15 mouse cellular contexts compared by ENCODE assay signal in the genomic region with DNA sequence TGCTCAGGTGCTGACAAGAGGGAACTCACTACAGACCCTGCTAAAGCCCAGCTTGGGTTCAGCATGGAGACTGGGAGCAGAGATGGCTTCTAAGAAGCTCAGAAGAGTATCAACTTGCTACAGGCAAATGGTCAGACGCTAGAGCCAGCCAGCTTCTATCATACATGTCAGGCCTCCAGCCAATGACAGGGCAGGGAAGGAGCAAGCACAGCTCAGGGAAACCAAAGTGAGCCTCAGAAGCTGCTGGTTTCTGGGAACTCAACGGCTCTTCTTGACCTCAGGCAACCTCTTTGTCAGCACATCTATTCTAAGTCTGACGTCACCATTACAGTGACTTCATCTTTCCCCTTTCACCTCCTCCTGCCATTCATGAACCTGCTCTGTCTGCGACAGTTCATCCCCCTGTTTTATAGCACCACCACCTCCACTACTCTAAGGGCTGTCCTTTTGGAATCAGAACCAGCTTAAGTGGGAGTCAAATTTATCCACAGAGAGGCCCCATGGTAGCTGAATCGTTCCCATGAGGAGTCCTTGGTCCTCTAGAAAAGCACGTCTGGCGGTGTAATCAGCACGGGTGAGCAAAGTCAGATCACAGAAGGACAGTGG.
DNase-seq lines count a peak whose midpoint lies in the region; ATAC-seq and TF ChIP-seq lines count a peak whose summit lies in the region.
"Had no signal": no experiment of that assay in that cellular context is flagged by ENCODE, and none has a peak within 500 bp of the region (broad histone marks: within the 10 kb centered on the region; RNA-seq: fewer than 3 reads in every experiment).

No protein-coding gene starts in this region.

- H3K9ac ChIP-seq in CH12.LX (ENCODE audit: insufficient read depth, low read depth) = no peak overlapping the region
- no peak overlapping the region for H3K9ac ChIP-seq in heart, embryonic 16.5 days (ENCODE audit: low read length)
- H3K9ac ChIP-seq: embryonic facial prominence, embryonic 13.5 days; stomach, embryonic 15.5 days had no signal

- intact Hi-C loops in heart, postnatal 25 days (cut with DNase I) = no loop called here
- intact Hi-C loops in left cerebral cortex, postnatal 25 days (cut with DNase I) = no loop called here

- no peak overlapping the region for H3K4me3 ChIP-seq in CH12.LX (replicated peaks in 1 of 3; ENCODE audit: low read depth in 2 of 3, low read length in 2 of 3, poor library complexity in 1 of 3)
- H3K4me3 ChIP-seq in heart, embryonic 16.5 days (ENCODE audit: low read length) = no peak overlapping the region
- H3K4me3 ChIP-seq: embryonic facial prominence, embryonic 13.5 days; stomach, embryonic 15.5 days had no signal

- H3K27ac ChIP-seq in CH12.LX (ENCODE audit: insufficient read depth, low read depth) = no peak overlapping the region
- peak overlapping the region; percentile 35; the same call in 1 of the 2 replicates for H3K27ac ChIP-seq in heart, embryonic 16.5 days (ENCODE audit: low read length)
- H3K27ac ChIP-seq: embryonic facial prominence, embryonic 13.5 days; stomach, embryonic 15.5 days had no signal

- peak overlapping the region; percentile 17; the same call in 1 of the 2 replicates for H3K4me2 ChIP-seq in CH12.LX (ENCODE audit: insufficient read depth, low read depth, poor library complexity, severe bottlenecking)
- no peak overlapping the region for H3K4me2 ChIP-seq in heart, embryonic 16.5 days (ENCODE audit: low read depth, low read length)
- H3K4me2 ChIP-seq: embryonic facial prominence, embryonic 13.5 days; stomach, embryonic 15.5 days had no signal

- ATAC-seq in heart, embryonic 16.5 days (replicated peaks; ENCODE audit: extremely low read depth, insufficient read depth, low FRiP score) = peak; percentile 52
- no peak for ATAC-seq in frontal cortex, adult (ENCODE audit: low TSS enrichment)

- dilution Hi-C loops in CH12.LX (cut with MboI; ENCODE audit: extremely low pct_ligation_motif_present, extremely low pct_unique_long_range_greater_than_20kb, low sequenced_read_pairs) = no loop called here

- H3K9me3 ChIP-seq in CH12.LX (replicated peaks; ENCODE audit: low read length) = peaks cover 9% of the 10 kb centered on the region
- peaks cover 11% of the 10 kb centered on the region for H3K9me3 ChIP-seq in heart, embryonic 16.5 days (replicated peaks; ENCODE audit: control insufficient read depth, low read length)
- H3K9me3 ChIP-seq: embryonic facial prominence, embryonic 13.5 days; stomach, embryonic 15.5 days had no signal

- H3K79me2 ChIP-seq in CH12.LX (replicated peaks; ENCODE audit: control insufficient read depth, extremely low read depth, insufficient read depth, poor library complexity, severe bottlenecking) = no peaks in the 10 kb centered on the region

- peak; percentile 30 to 48 for DNase-seq in heart, adult 18-20 months
- no peak for DNase-seq in heart, postnatal 25 days (ENCODE audit: low spot score)
- no peak for DNase-seq in CH12.LX (ENCODE audit: extremely low read depth)
- DNase-seq in brain, adult 2 months (ENCODE audit: low read depth, low spot score) = peak; percentile 13
- DNase-seq in left cerebral cortex, postnatal 25 days (ENCODE audit: low spot score in 2 of 2) = no peak
- DNase-seq in adrenal gland, postnatal 14 days = no peak
- DNase-seq: cerebellum, postnatal 36 days; gastrocnemius, postnatal 25 days; kidney, adult 2 months; liver; lung, adult 18-20 months had no signal

- no peak for TF ChIP-seq EP300 in CH12.LX (IDR thresholded peaks at IDR 0.05; ENCODE audit: low read length)

- in situ Hi-C loops in CH12.LX (cut with MboI; ENCODE audit: low pct_ligation_motif_present, low pct_unique_long_range_greater_than_20kb, low sequenced_read_pairs) = no loop called here

- no peak for TF ChIP-seq CTCF in CH12.LX (conservative IDR thresholded peaks at IDR 0.05 in 1 of 2, IDR thresholded peaks at IDR 0.05 in 1 of 2; ENCODE audit: low read depth in 2 of 2, low read length in 2 of 2)

- H3K36me3 ChIP-seq in CH12.LX (replicated peaks in 1 of 2; ENCODE audit: control insufficient read depth in 1 of 2, insufficient read depth in 1 of 2, low read length in 1 of 2) = no peaks in the 10 kb centered on the region
- no peaks in the 10 kb centered on the region for H3K36me3 ChIP-seq in heart, embryonic 16.5 days (ENCODE audit: control insufficient read depth, insufficient read depth)
- H3K36me3 ChIP-seq: embryonic facial prominence, embryonic 13.5 days; stomach, embryonic 15.5 days had no signal

- TF ChIP-seq POLR2A in CH12.LX (IDR thresholded peaks at IDR 0.05; ENCODE audit: low read depth, low read length) = no peak

- H3K4me1 ChIP-seq in CH12.LX (ENCODE audit: control insufficient read depth in 1 of 2, insufficient read depth in 2 of 2) = no peaks in the 10 kb centered on the region
- H3K4me1 ChIP-seq in heart, embryonic 16.5 days (ENCODE audit: control insufficient read depth, insufficient read depth, low read length) = peaks cover 23% of the 10 kb centered on the region
- H3K4me1 ChIP-seq: embryonic facial prominence, embryonic 13.5 days; stomach, embryonic 15.5 days had no signal

- WGBS in heart, embryonic 16.5 days = 25% methylated on average over 8 of the region's 8 CpGs

- no peak for TF ChIP-seq RAD21 in CH12.LX (IDR thresholded peaks at IDR 0.05; ENCODE audit: low read depth, low read length)

- no peaks in the 10 kb centered on the region for H3K27me3 ChIP-seq in CH12.LX (replicated peaks)
- H3K27me3 ChIP-seq in heart, embryonic 16.5 days (ENCODE audit: control insufficient read depth, insufficient read depth, low read length) = no peaks in the 10 kb centered on the region
- H3K27me3 ChIP-seq: embryonic facial prominence, embryonic 13.5 days; stomach, embryonic 15.5 days had no signal

TF ChIP-seq in CH12.LX, 34 proteins besides CTCF, POLR2A, EP300 and RAD21:
- TF ChIP-seq ZNF384 (IDR thresholded peaks at IDR 0.05; ENCODE audit: low read depth, low read length) (no peak), TCF12 (IDR thresholded peaks at IDR 0.05; ENCODE audit: low read depth, low read length) (no peak), JUN (IDR thresholded peaks at IDR 0.05; ENCODE audit: insufficient read depth, low read depth, low read length) (no peak), MYC (IDR thresholded peaks at IDR 0.05; ENCODE audit: low read depth, low read length) (no peak), MAFK (IDR thresholded peaks at IDR 0.05; ENCODE audit: insufficient replicate concordance, low read length) (no peak), MEF2A (IDR thresholded peaks at IDR 0.05; ENCODE audit: borderline replicate concordance, low read depth, low read length) (no peak), ZKSCAN1 (IDR thresholded peaks at IDR 0.05; ENCODE audit: borderline replicate concordance, low read depth, low read length) (no peak), ZMIZ1 (IDR thresholded peaks at IDR 0.05; ENCODE audit: low read depth, low read length) (no peak), RCOR1 (conservative IDR thresholded peaks at IDR 0.05; ENCODE audit: low read depth, low read length) (no peak), USF2 (conservative IDR thresholded peaks at IDR 0.05; ENCODE audit: low read depth, low read length) (no peak), NELFE (IDR thresholded peaks at IDR 0.05; ENCODE audit: low read depth, low read length) (no peak), TBP (conservative IDR thresholded peaks at IDR 0.05; ENCODE audit: low read depth, low read length) (no peak), ZC3H11A (IDR thresholded peaks at IDR 0.05; ENCODE audit: low read depth, low read length) (no peak)

Comparison
In these comparisons a context has a peak if more than half of its experiments do, and no peak if none do; other contexts are left out.
1. DNase-seq: peak in heart, adult 18-20 months (2 of 2) and brain, adult 2 months (single experiment); none in heart, postnatal 25 days (single experiment), CH12.LX (single experiment), left cerebral cortex, postnatal 25 days (0 of 2) and adrenal gland, postnatal 14 days (single experiment).